Mouse (Mus musculus) heart, embryonic 10.5 days (tissue): Measurements from ENCODE around the gene Degs2. TPM values are rescaled to one million over a fixed set of nuclear protein-coding genes. Genes with fewer than 3 reads are reported as not detected.
"Not testable (repeated sequence)": the region's sequence is repeated elsewhere in the genome, so short reads cannot be mapped to it uniquely, and the experiment has no call there.

Experiments
- DNase-seq: peaks from one replicate; pipeline ENCODE4 v3.0.0-alpha.2; 2017; ENCODE audit warnings: low spot score
- H3K27ac ChIP-seq: fragments of 300-500 bp; sonication (generic); 2 replicates; pipeline ENCODE4 v1.5.1; 2016; ENCODE audit warnings: mild to moderate bottlenecking
- H3K27me3 ChIP-seq: fragments of 300-500 bp; sonication (generic); 2 replicates; pipeline ENCODE4 v1.6.1; 2016; ENCODE audit warnings: mild to moderate bottlenecking; ENCODE audit not compliant: poor library complexity, insufficient read depth, severe bottlenecking
- H3K36me3 ChIP-seq: fragments of 300-500 bp; sonication (generic); 2 replicates; pipeline ENCODE4 v1.6.1; 2016; ENCODE audit warnings: mild to moderate bottlenecking, moderate library complexity
- H3K4me1 ChIP-seq: fragments of 300-500 bp; sonication (generic); 2 replicates; pipeline ENCODE4 v1.6.1; 2016; ENCODE audit warnings: mild to moderate bottlenecking
- H3K4me3 ChIP-seq: fragments of 300-500 bp; sonication (generic); 2 replicates; pipeline ENCODE4 v1.5.1; 2016; ENCODE audit warnings: mild to moderate bottlenecking, moderate library complexity
- H3K9me3 ChIP-seq: fragments of 300-500 bp; sonication (generic); 2 replicates; pipeline ENCODE4 v1.6.1; 2016; ENCODE audit warnings: mild to moderate bottlenecking, moderate library complexity
- WGBS: fragments of 180-500 bp; shearing (Covaris S2); methylation state at CpG from one replicate; pipeline ENCODE4 v1.1.7; 2016; 5-methylcytosine and 5-hydroxymethylcytosine counted together
- polyA plus RNA-seq: library from polyadenylated mRNA; unstranded; fragments of >200 nt; fragmentation: Nextera tagmentation; extraction: Ambion mirVana; gene quantifications from 2 replicates; pipeline ENCODE4 v1.2.1, GENCODE M21; 2016

The Degs2 gene
- polyA plus RNA-seq, 1 experiment from 2014 or later: 0.94 TPM

DNA sequence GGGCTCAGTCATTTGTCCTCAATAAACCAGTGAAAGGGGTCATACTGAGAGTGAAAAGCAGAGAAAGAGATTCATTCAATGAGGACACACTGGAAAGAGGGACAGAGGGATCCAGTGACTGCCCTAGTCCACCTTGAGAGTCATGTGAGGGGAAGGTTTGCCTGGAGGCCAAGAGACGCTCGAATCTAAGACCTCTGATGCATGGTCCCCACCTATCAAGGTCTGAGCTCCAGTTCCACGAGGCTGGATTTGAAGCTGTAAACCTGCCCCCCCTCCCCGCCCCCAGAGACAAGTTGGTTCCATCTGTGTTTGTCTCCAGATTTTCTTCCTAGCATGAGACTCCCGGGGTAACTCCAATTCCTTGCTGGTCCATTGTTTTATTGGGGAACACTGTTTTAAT lies 13.7 kb upstream of the Degs2 start:
- peak; percentile 57 for DNase-seq

DNA sequence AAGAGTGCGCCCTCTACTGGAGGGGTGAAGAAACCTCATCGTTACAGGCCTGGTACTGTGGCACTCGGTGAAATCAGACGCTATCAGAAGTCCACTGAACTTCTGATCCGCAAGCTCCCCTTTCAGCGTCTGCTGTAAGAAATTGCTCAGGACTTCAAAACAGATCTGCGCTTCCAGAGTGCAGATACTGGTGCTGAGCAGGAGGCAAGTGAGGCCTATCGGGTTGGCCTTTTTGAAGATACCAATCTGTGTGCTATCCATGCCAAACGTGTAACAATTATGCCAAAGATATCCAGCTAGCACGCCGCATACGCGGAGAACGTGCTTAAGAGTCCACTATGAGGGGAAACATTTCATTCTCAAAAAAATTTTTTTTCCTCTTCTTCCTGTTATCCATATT lies 11.9 kb upstream of the Degs2 start:
- not testable (repeated sequence) for H3K27ac ChIP-seq, H3K36me3 ChIP-seq, DNase-seq, H3K4me1 ChIP-seq, H3K27me3 ChIP-seq, H3K9me3 ChIP-seq, H3K4me3 ChIP-seq
- 93% methylated on average over 14 of the region's 14 CpGs for WGBS

More for the DNA sequence above, 13.7 kb upstream of the Degs2 start:
- Histone ChIP-seq H3K27ac (no peak overlapping the region), H3K4me3 (no peak overlapping the region), H3K9me3 (no peaks in the 10 kb centered on the region), H3K36me3 (0 out of 2 replicates have a peak, but pooled peaks cover 2% of the 10 kb centered on the region), H3K4me1 (no peaks in the 10 kb centered on the region), H3K27me3 (no peaks in the 10 kb centered on the region)
- 77% methylated on average over 5 of the region's 5 CpGs for WGBS

DNA sequence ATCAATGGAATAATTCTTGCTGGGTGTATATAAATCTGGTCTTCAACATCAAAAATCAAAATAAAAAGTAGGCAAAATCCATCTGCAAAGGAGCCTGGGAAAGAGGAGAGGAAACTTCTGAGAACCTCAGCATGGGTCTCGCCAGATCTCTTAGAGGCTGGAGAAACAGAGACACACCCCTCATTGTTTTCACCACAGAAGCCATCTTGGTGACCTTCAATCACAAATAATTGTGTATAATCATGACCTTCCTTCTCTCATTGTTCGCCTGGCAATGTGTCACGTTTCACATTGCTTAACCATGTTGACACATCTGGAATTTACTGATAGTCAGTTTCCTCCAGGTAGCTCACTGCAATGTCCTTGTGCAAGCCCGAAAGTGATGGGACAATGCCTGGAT lies 10.4 kb upstream of the Degs2 start:
- Histone ChIP-seq H3K4me3 (no peak overlapping the region), H3K27me3 (no peaks in the 10 kb centered on the region), H3K9me3 (no peaks in the 10 kb centered on the region), H3K4me1 (no peaks in the 10 kb centered on the region), H3K27ac (no peak overlapping the region), H3K36me3 (0 out of 2 replicates have a peak, but pooled peaks cover 2% of the 10 kb centered on the region)
- peak; percentile 47 for DNase-seq
- 60% methylated on average over 4 of the region's 4 CpGs for WGBS

DNA sequence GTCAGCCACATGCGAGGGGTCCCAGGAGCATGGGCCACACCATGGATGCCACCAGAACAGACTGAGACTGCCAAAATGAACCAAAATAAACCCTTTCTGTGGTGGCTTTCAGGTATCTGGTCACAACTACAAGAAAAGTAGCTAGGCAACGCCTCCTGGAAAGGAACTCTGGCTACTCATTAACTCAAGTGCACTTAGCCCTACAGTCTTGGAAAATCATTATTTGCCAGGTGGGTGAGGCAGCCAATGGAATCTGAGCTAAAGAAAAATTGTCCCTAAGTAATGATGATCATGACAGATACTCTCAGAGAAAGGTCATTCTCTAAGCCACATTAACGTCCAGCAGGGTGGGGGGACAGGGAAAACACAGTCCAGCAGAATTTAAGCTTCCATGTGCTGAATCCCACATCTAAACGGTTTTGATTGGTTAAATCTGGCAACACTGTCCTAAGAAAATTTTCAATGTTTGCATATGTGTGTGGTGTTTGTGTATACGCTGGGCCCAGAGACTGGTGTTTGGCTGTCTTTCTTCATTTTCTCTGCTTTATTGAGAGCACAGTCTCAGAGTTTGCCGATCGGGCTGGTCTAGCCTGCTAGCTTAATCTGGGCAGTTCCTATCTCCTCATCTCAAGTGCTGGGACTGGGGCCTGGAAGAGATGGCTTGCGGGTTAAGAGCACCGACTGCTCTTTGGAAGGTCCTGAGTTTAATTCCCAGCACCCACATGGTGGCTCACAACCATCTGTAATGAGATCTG lies 8.9 kb upstream of the Degs2 start:
- 82% methylated on average over 9 of the region's 9 CpGs for WGBS
- no peak overlapping the region for H3K27ac ChIP-seq
- no peaks in the 10 kb centered on the region for H3K27me3 ChIP-seq
- H3K4me1 ChIP-seq: no peaks in the 10 kb centered on the region
- no peaks in the 10 kb centered on the region for H3K36me3 ChIP-seq
- DNase-seq: peak; percentile 52
- no peak overlapping the region for H3K4me3 ChIP-seq
- H3K9me3 ChIP-seq: no peaks in the 10 kb centered on the region

DNA sequence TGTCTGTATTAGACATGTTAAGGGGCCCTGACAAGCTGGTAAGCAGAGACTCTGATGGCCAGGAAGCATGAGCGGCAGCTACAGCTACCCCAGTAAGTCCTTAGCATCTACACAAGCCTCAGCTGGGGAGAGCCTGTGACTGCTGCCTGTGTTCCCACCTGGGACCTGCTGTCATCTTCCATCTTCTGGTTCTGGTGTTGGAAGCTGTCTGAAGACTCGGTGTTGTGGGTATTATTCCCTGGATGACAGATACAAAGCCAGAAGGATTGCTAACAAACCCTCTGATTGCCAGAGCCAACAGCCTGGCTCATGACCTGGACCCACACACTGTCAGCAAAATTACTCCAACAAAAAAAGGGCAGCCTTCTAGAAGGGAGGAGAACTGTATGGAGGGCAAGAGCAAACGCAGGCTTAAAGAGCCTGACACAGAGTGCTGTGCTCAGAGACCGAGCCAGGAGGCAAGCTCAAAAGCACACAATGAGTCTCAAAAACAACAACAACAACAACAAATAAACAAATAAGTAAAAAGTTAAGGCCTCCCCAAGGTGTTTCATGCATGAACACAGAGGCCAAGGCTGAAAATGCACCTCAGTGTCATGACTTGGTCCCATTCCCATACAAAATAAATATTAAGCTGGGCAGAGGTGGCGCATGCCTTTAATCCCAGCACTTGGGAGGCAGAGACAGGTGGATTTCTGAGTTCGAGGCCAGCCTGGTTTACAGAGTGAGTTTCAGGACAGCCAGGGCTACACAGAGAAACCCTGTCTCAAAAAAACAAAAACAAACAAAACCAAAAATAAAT lies 8.1 kb upstream of the Degs2 start:
- no peaks in the 10 kb centered on the region for H3K4me1 ChIP-seq
- whole genome bisulfite sequencing: 82% methylated on average over 6 of the region's 6 CpGs
- H3K4me3 ChIP-seq: no peak overlapping the region
- no peaks in the 10 kb centered on the region for H3K36me3 ChIP-seq
- H3K27me3 ChIP-seq: peaks cover 5% of the 10 kb centered on the region; the same call in 1 of the 2 replicates
- H3K27ac ChIP-seq: no peak overlapping the region
- H3K9me3 ChIP-seq: no peaks in the 10 kb centered on the region
- peak; percentile 72 for DNase-seq

DNA sequence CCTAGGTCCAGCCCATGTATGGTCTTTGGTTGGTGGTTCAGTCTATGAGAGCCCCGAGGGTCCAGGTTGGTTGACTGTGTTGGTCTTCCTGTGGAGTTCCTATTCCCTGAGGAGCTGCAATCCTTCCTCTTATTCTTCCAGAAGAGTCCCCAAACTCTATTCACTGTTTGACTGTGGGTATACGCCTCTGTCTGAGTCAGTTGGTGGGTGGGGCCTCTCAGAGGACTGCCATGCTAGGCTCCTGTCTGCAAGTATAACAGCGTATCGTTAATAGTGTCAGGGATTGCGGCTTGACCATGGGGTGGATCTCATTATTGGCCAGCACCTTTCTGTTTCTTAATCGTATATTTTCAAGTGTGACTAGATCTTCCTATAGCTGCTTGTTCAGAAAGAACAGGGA lies 7.3 kb upstream of the Degs2 start:
- Histone ChIP-seq H3K4me1 (no peaks in the 10 kb centered on the region), H3K36me3 (no peaks in the 10 kb centered on the region), H3K27ac (no peak overlapping the region), H3K9me3 (no peaks in the 10 kb centered on the region), H3K27me3 (peaks cover 12% of the 10 kb centered on the region), H3K4me3 (no peak overlapping the region)
- 77% methylated on average over 6 of the region's 6 CpGs for WGBS
- DNase-seq: no peak

- Histone ChIP-seq H3K27ac (no peak overlapping the region), H3K4me3 (no peak overlapping the region), H3K4me1 (peaks cover 15% of the 10 kb centered on the region), H3K36me3 (no peaks in the 10 kb centered on the region), H3K9me3 (no peaks in the 10 kb centered on the region), H3K27me3 (peaks cover 45% of the 10 kb centered on the region)
- 38% methylated on average over 7 of the region's 7 CpGs for WGBS
- DNase-seq: no peak
Observed at GRCm38 (mm10) chr12:108706129-108706528, 4.0 kb upstream of the Degs2 start.

DNA sequence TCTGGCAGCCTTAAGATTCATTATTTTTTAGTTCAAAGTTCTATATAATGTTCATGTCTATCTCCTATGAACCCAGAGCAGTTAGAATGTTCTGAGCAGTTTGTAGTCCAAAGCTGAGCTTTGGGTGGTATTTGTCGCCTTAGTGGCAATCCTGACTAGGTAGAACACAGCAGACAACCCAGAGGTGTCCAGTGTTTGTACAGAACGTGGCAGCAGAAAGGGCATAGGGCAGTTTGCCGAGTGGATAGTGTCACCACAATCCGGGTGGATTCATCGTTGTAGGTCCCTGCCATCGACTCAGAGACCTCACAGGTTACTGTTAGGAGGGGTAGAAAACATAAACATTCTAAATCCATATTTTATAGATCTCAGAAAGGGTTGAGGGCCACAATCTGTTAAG lies 3.4 kb upstream of the Degs2 start:
- 83% methylated on average over 6 of the region's 6 CpGs for WGBS
- no peak overlapping the region for H3K4me3 ChIP-seq
- no peaks in the 10 kb centered on the region for H3K36me3 ChIP-seq

GRCm38 (mm10) chr12:108701221-108701620 lies 894 bp downstream of the Degs2 start:
- no peak for DNase-seq
- no peak overlapping the region for H3K4me3 ChIP-seq
- H3K4me1 ChIP-seq: peaks cover 28% of the 10 kb centered on the region
- no peak overlapping the region for H3K27ac ChIP-seq
- no peaks in the 10 kb centered on the region for H3K9me3 ChIP-seq
- peaks cover 61% of the 10 kb centered on the region for H3K27me3 ChIP-seq
- 46% methylated on average over 2 of the region's 2 CpGs for WGBS
- H3K36me3 ChIP-seq: no peaks in the 10 kb centered on the region

More for the DNA sequence above, 3.4 kb upstream of the Degs2 start:
- no peaks in the 10 kb centered on the region for H3K9me3 ChIP-seq
- peaks cover 51% of the 10 kb centered on the region for H3K27me3 ChIP-seq
- no peak for DNase-seq
- peaks cover 15% of the 10 kb centered on the region for H3K4me1 ChIP-seq
- H3K27ac ChIP-seq: no peak overlapping the region

DNA sequence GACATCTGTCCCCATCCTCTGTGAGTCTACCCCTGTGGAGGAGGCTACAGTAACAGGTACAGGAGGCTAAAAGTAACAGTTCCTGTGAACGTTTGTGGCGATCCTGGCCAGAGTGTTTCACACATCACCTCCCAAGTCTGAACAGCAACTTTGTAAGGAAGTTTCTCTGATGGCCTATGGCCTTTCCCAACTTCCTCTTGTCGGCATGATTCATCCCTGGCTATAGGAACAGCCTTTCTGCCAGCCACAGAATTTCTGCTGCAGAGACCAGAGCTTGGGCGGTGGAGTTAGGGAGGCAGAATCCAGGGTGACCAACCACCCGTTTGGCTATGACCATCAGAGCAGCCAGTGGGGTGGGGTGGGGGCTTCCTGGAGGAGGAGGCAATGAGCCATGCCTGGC lies 2.1 kb downstream of the Degs2 start:
- peaks cover 55% of the 10 kb centered on the region for H3K27me3 ChIP-seq
- DNase-seq: no peak
- WGBS: 59% methylated on average over 5 of the region's 5 CpGs
- no peaks in the 10 kb centered on the region for H3K36me3 ChIP-seq
- H3K27ac ChIP-seq: no peak overlapping the region
- peaks cover 28% of the 10 kb centered on the region for H3K4me1 ChIP-seq
- no peak overlapping the region for H3K4me3 ChIP-seq
- no peaks in the 10 kb centered on the region for H3K9me3 ChIP-seq

- no peak overlapping the region for H3K27ac ChIP-seq
- whole genome bisulfite sequencing: 69% methylated on average over 10 of the region's 10 CpGs
- H3K36me3 ChIP-seq: no peaks in the 10 kb centered on the region
- no peak for DNase-seq
- peaks cover 51% of the 10 kb centered on the region for H3K27me3 ChIP-seq
- no peaks in the 10 kb centered on the region for H3K9me3 ChIP-seq
- no peak overlapping the region for H3K4me3 ChIP-seq
- H3K4me1 ChIP-seq: peaks cover 28% of the 10 kb centered on the region
Observed at GRCm38 (mm10) chr12:108699576-108699975, 2.5 kb downstream of the Degs2 start.

GRCm38 (mm10) chr12:108698697-108699471 lies 3.2 kb downstream of the Degs2 start:
- Histone ChIP-seq H3K4me3 (no peak overlapping the region), H3K36me3 (no peaks in the 10 kb centered on the region), H3K4me1 (peaks cover 28% of the 10 kb centered on the region), H3K9me3 (no peaks in the 10 kb centered on the region), H3K27me3 (peaks cover 44% of the 10 kb centered on the region), H3K27ac (no peak overlapping the region)
- 71% methylated on average over 11 of the region's 11 CpGs for WGBS
- DNase-seq: no peak

- Histone ChIP-seq H3K4me3 (no peak overlapping the region), H3K27me3 (no peaks in the 10 kb centered on the region), H3K4me1 (peaks cover 8% of the 10 kb centered on the region), H3K36me3 (0 out of 2 replicates have a peak, but pooled peaks cover 6% of the 10 kb centered on the region), H3K9me3 (no peaks in the 10 kb centered on the region), H3K27ac (no peak overlapping the region)
- WGBS: 70% methylated on average over 1 of the region's 1 CpGs
- DNase-seq: no peak
Observed at GRCm38 (mm10) chr12:108694223-108694622, 7.9 kb downstream of the Degs2 start.
